Comparison of ENCODE assay signal across 8 mouse cellular contexts in the genomic region with DNA sequence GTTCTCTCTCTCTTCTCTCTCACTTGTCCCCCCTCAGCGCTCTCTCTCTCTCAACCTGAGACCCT. TPM values are rescaled to one million over a fixed set of nuclear protein-coding genes. Genes with fewer than 3 reads are reported as not detected.
DNase-seq lines count a peak whose midpoint lies in the region; ATAC-seq lines count a peak whose summit lies in the region.
"Had no signal": no experiment of that assay in that cellular context is flagged by ENCODE, and none has a peak within 500 bp of the region (broad histone marks: within the 10 kb centered on the region; RNA-seq: fewer than 3 reads in every experiment).

A gene (minus strand): TSS at position 39 of the 65 bp plus-strand sequence.

- H3K36me3 ChIP-seq in lung, embryonic 15.5 days, result no peaks in the 10 kb centered on the region
- H3K36me3 ChIP-seq in hindbrain, embryonic 11.5 days (ENCODE audit: control insufficient read depth, insufficient read depth, low read length), result no peaks in the 10 kb centered on the region
- H3K36me3 ChIP-seq in limb, embryonic 12.5 days, result no peaks in the 10 kb centered on the region
- no peaks in the 10 kb centered on the region for H3K36me3 ChIP-seq in stomach, embryonic 14.5 days (ENCODE audit: control insufficient read depth, insufficient read depth, low read length)

- no peaks in the 10 kb centered on the region for H3K9me3 ChIP-seq in lung, embryonic 15.5 days
- H3K9me3 ChIP-seq in hindbrain, embryonic 11.5 days (ENCODE audit: control insufficient read depth, low read length), result no peaks in the 10 kb centered on the region
- H3K9me3 ChIP-seq in limb, embryonic 12.5 days, result no peaks in the 10 kb centered on the region
- no peaks in the 10 kb centered on the region for H3K9me3 ChIP-seq in stomach, embryonic 14.5 days (ENCODE audit: control insufficient read depth, low read depth, low read length)

- no peak within 1 kb of the TSS for H3K27ac ChIP-seq in lung, embryonic 15.5 days
- no peak within 1 kb of the TSS for H3K27ac ChIP-seq in hindbrain, embryonic 11.5 days (ENCODE audit: low read depth, low read length)
- no peak within 1 kb of the TSS for H3K27ac ChIP-seq in limb, embryonic 12.5 days
- no peak within 1 kb of the TSS for H3K27ac ChIP-seq in stomach, embryonic 14.5 days (ENCODE audit: low read length)

- DNase-seq in lung, postnatal 10 days, result no peak
- DNase-seq in hindbrain, embryonic 11.5 days (ENCODE audit: low spot score), result no peak
- DNase-seq in ovary, postnatal 10 days (ENCODE audit: low spot score), result no peak
- DNase-seq in kidney, adult 9 months, result no peak

- H3K27me3 ChIP-seq in lung, embryonic 15.5 days, result peaks cover 32% of the 10 kb centered on the region; the same call in 1 of the 2 replicates
- H3K27me3 ChIP-seq in hindbrain, embryonic 11.5 days (ENCODE audit: control insufficient read depth, insufficient read depth, low read length), result peaks cover 10% of the 10 kb centered on the region; the same call in 1 of the 2 replicates
- peaks cover 49% of the 10 kb centered on the region for H3K27me3 ChIP-seq in limb, embryonic 12.5 days
- H3K27me3 ChIP-seq in stomach, embryonic 14.5 days (ENCODE audit: control insufficient read depth, insufficient read depth, low read length), result no peaks in the 10 kb centered on the region

- no peak for ATAC-seq in lung, embryonic 15.5 days (ENCODE audit: borderline replicate concordance, extremely low read depth, low FRiP score, low TSS enrichment)
- no peak for ATAC-seq in hindbrain, embryonic 11.5 days (ENCODE audit: low FRiP score)
- no peak for ATAC-seq in limb, embryonic 12.5 days (ENCODE audit: insufficient number of reproducible peaks, insufficient read depth, low FRiP score, low TSS enrichment, low read depth)
- ATAC-seq in stomach, embryonic 14.5 days (ENCODE audit: insufficient number of reproducible peaks, insufficient read depth, low FRiP score, low read depth), result no peak

- peak within 1 kb of the TSS; percentile 79 for H3K4me2 ChIP-seq in lung, embryonic 15.5 days
- H3K4me2 ChIP-seq in hindbrain, embryonic 11.5 days (replicated peaks; ENCODE audit: low read depth, low read length), result peak within 1 kb of the TSS; percentile 59
- peak within 1 kb of the TSS; percentile 62 for H3K4me2 ChIP-seq in limb, embryonic 12.5 days
- H3K4me2 ChIP-seq in stomach, embryonic 14.5 days (replicated peaks; ENCODE audit: low read depth, low read length), result peak within 1 kb of the TSS; percentile 55

- peak within 1 kb of the TSS; percentile 42 for H3K4me3 ChIP-seq in lung, embryonic 15.5 days
- H3K4me3 ChIP-seq in hindbrain, embryonic 11.5 days (ENCODE audit: low read depth, low read length), result peak within 1 kb of the TSS; percentile 43
- peak within 1 kb of the TSS; percentile 43 for H3K4me3 ChIP-seq in limb, embryonic 12.5 days (replicated peaks)
- peak within 1 kb of the TSS; percentile 33 for H3K4me3 ChIP-seq in stomach, embryonic 14.5 days (ENCODE audit: low read depth, low read length)

- H3K4me1 ChIP-seq in lung, embryonic 15.5 days, result no peaks in the 10 kb centered on the region
- H3K4me1 ChIP-seq in hindbrain, embryonic 11.5 days (replicated peaks; ENCODE audit: control insufficient read depth, insufficient read depth, low read length), result no peaks in the 10 kb centered on the region
- H3K4me1 ChIP-seq in limb, embryonic 12.5 days (replicated peaks), result no peaks in the 10 kb centered on the region
- no peaks in the 10 kb centered on the region for H3K4me1 ChIP-seq in stomach, embryonic 14.5 days (ENCODE audit: control insufficient read depth, insufficient read depth, low read length)

- WGBS in lung, embryonic 15.5 days, result no CpG with 5 or more reads among the region's 1 CpGs
- 25% methylated on average over 1 of the region's 1 CpGs for WGBS in hindbrain, embryonic 11.5 days
- WGBS in limb, embryonic 12.5 days, result 14% methylated on average over 1 of the region's 1 CpGs
- 27% methylated on average over 1 of the region's 1 CpGs for WGBS in stomach, embryonic 14.5 days

- no peak within 1 kb of the TSS for H3K9ac ChIP-seq in lung, embryonic 15.5 days
- H3K9ac ChIP-seq in hindbrain, embryonic 11.5 days (ENCODE audit: low read depth, low read length), result peak within 1 kb of the TSS; percentile 40; the same call in 1 of the 2 replicates
- peak within 1 kb of the TSS; percentile 27; the same call in 1 of the 2 replicates for H3K9ac ChIP-seq in limb, embryonic 12.5 days (replicated peaks)
- 0 out of 2 replicates have a peak within 1 kb of the TSS, but pooled peaks have one; percentile 21 for H3K9ac ChIP-seq in stomach, embryonic 14.5 days (replicated peaks; ENCODE audit: low read depth, low read length)

RNA-seq across cellular contexts. Expression of the gene that starts here (rescaled TPM):
- polyA plus RNA-seq in lung, embryonic 15.5 days (2015; fragmentation: Nextera tagmentation; extraction: Ambion mirVana), result 0.04 TPM in 1 of 2 replicates, not detected in the other
- polyA plus RNA-seq in hindbrain, embryonic 11.5 days (2014; fragmentation: Nextera tagmentation; extraction: Ambion mirVana), result 0.31 and 0.54 TPM in 2 replicates
- polyA plus RNA-seq in limb, embryonic 12.5 days (2016; fragmentation: Nextera tagmentation; extraction: Ambion mirVana), result 0.14 and 0.31 TPM in 2 replicates
- 0.90 and 1.00 TPM in 2 replicates for polyA plus RNA-seq in stomach, embryonic 14.5 days (2014; fragmentation: Nextera tagmentation; extraction: Ambion mirVana)
- polyA plus RNA-seq: large intestine, adult 2 months had no signal
